Mouse (Mus musculus): ENCODE results near the gene 2610528A11Rik. TPM values are rescaled to one million over a fixed set of nuclear protein-coding genes. Genes with fewer than 3 reads are reported as not detected.
A peak's percentile ranks its signal among the peaks of the same experiment; 100 is the strongest.
"Not testable (repeated sequence)": the region's sequence is repeated elsewhere in the genome, so short reads cannot be mapped to it uniquely, and the experiment has no call there.

The 2610528A11Rik gene
- total RNA-seq (2014; fragmentation: Nextera tagmentation), result 1.7 TPM in 1 of 2 replicates, not detected in the other
- total RNA-seq (2017), result 0.99 and 3.7 TPM in 2 replicates

GRCm38 (mm10) chr14:37113922-37114321 is at the start of gene 2610528A11Rik:
Gene 2610528A11Rik, minus strand, starts transcription at chr14:37114022.
- ATAC-seq (replicated peaks; ENCODE audit: poor library complexity, severe bottlenecking), result no peak

GRCm38 (mm10) chr14:37163277-37163956 is 49.6 kb upstream of the 2610528A11Rik start:
- no peak for ATAC-seq (replicated peaks; ENCODE audit: poor library complexity, severe bottlenecking)

- no peak for ATAC-seq (replicated peaks; ENCODE audit: poor library complexity, severe bottlenecking)
These were observed 40.6 kb upstream of the 2610528A11Rik start for GRCm38 (mm10) chr14:37154391-37154790.

- no peak for ATAC-seq (replicated peaks; ENCODE audit: poor library complexity, severe bottlenecking)
These were observed 25.4 kb upstream of the 2610528A11Rik start for GRCm38 (mm10) chr14:37139051-37139710.

- ATAC-seq (replicated peaks; ENCODE audit: poor library complexity, severe bottlenecking), result not testable (repeated sequence)
These were observed 23.8 kb upstream of the 2610528A11Rik start for GRCm38 (mm10) chr14:37137596-37137995.

GRCm38 (mm10) chr14:37136110-37136509 is 22.3 kb upstream of the 2610528A11Rik start:
- ATAC-seq (replicated peaks; ENCODE audit: poor library complexity, severe bottlenecking), result no peak

GRCm38 (mm10) chr14:37135671-37136070 is 21.8 kb upstream of the 2610528A11Rik start:
- ATAC-seq (replicated peaks; ENCODE audit: poor library complexity, severe bottlenecking), result no peak

- peak; percentile 96 for ATAC-seq (replicated peaks; ENCODE audit: poor library complexity, severe bottlenecking)
These were observed 21.3 kb upstream of the 2610528A11Rik start, which contains the start of gene Ghitm for GRCm38 (mm10) chr14:37135127-37135593. Gene Ghitm, minus strand, starts transcription at chr14:37135272.

- ATAC-seq (replicated peaks; ENCODE audit: poor library complexity, severe bottlenecking), result peak; percentile 57
These were observed 20.7 kb upstream of the 2610528A11Rik start for GRCm38 (mm10) chr14:37134304-37135126.

- peak; percentile 74 for ATAC-seq (replicated peaks; ENCODE audit: poor library complexity, severe bottlenecking)
These were observed 13.8 kb upstream of the 2610528A11Rik start for GRCm38 (mm10) chr14:37127652-37128051.

GRCm38 (mm10) chr14:37119233-37119632 is 5.4 kb upstream of the 2610528A11Rik start:
- ATAC-seq (replicated peaks; ENCODE audit: poor library complexity, severe bottlenecking), result no peak

GRCm38 (mm10) chr14:37112931-37113330 is 891 bp downstream of the 2610528A11Rik start:
- no peak for ATAC-seq (replicated peaks; ENCODE audit: poor library complexity, severe bottlenecking)

- ATAC-seq (replicated peaks; ENCODE audit: poor library complexity, severe bottlenecking), result no peak
These were observed 2.5 kb downstream of the 2610528A11Rik start for GRCm38 (mm10) chr14:37111371-37111770.

- ATAC-seq (replicated peaks; ENCODE audit: poor library complexity, severe bottlenecking), result no peak
These were observed 3.4 kb downstream of the 2610528A11Rik start for GRCm38 (mm10) chr14:37110456-37110855.

- ATAC-seq (replicated peaks; ENCODE audit: poor library complexity, severe bottlenecking), result peak; percentile 41; the same call in 1 of the 2 replicates
These were observed 3.8 kb downstream of the 2610528A11Rik start for GRCm38 (mm10) chr14:37109975-37110374.

- peak; percentile 49 for ATAC-seq (replicated peaks; ENCODE audit: poor library complexity, severe bottlenecking)
These were observed 4.4 kb downstream of the 2610528A11Rik start for GRCm38 (mm10) chr14:37109460-37109859.

GRCm38 (mm10) chr14:37105846-37106245 is 8.0 kb downstream of the 2610528A11Rik start:
- ATAC-seq (replicated peaks; ENCODE audit: poor library complexity, severe bottlenecking), result no peak

GRCm38 (mm10) chr14:37104747-37105146 is 9.1 kb downstream of the 2610528A11Rik start:
- no peak for ATAC-seq (replicated peaks; ENCODE audit: poor library complexity, severe bottlenecking)

GRCm38 (mm10) chr14:37102484-37102883 is 11.3 kb downstream of the 2610528A11Rik start:
- no peak for ATAC-seq (replicated peaks; ENCODE audit: poor library complexity, severe bottlenecking)

GRCm38 (mm10) chr14:37101531-37101930 is 12.3 kb downstream of the 2610528A11Rik start:
- ATAC-seq (replicated peaks; ENCODE audit: poor library complexity, severe bottlenecking), result no peak
